Mouse (Mus musculus): ENCODE measurements at regions not wholly inside any gene's neighbourhood (a gene's known extent, or its start where the extent isn't known, plus 50 kb on each side); places are given as distances from the start of the nearest gene placed in this dataset.

GRCm38 (mm10) chr2:45438739-45439138, 321.5 kb upstream of the Zeb2 start:
- TF ChIP-seq CTCF (IDR thresholded peaks at IDR 0.05): no peak
- TF ChIP-seq EP300 (IDR thresholded peaks at IDR 0.05): no peak

All from lung, postnatal 0 days (tissue).